Mouse (Mus musculus) E14TG2a.4 (cell line): ENCODE data around the gene Ctla4.

Source experiments
- CTCF ChIP-seq: conservative IDR thresholded peaks from 2 replicates; pipeline ENCODE4 v1.5.1; 2014; ENCODE audit warnings: low read length
- POU5F1 ChIP-seq: IDR thresholded peaks from 2 replicates; pipeline ENCODE4 v1.6.1; 2014; ENCODE audit warnings: low read length, borderline replicate concordance

- TF ChIP-seq CTCF (no peak), POU5F1 (no peak)
Measured at GRCm38 (mm10) chr1:60909746-60910145, 22.9 kb downstream of the Ctla4 start.
